Mouse (Mus musculus) testis, adult 2 months (tissue): ENCODE measurements around the gene Prpf8.

Source experiments
- CTCF ChIP-seq: fragments of 200-500 bp; IDR thresholded peaks from 2 replicates; pipeline ENCODE4 v1.5.1; 2012; ENCODE audit warnings: low read depth, mild to moderate bottlenecking, inconsistent platforms, low read length, moderate library complexity; ENCODE audit not compliant: control insufficient read depth, insufficient read depth, insufficient replicate concordance
- POLR2A ChIP-seq: fragments of 200-500 bp; IDR thresholded peaks from 2 replicates; pipeline ENCODE4 v1.6.1; 2012; ENCODE audit warnings: low read depth, mild to moderate bottlenecking, inconsistent platforms, low read length, moderate library complexity; ENCODE audit not compliant: control insufficient read depth

GRCm38 (mm10) chr11:75441601-75442000 is 45.0 kb upstream of the Prpf8 start:
- TF ChIP-seq CTCF (no peak), POLR2A (no peak)
